8 mouse cellular contexts compared by ENCODE assay signal in genomic region chr7:27673575-27674131, GRCm38 (mm10). TPM values are rescaled to one million over a fixed set of nuclear protein-coding genes. Genes with fewer than 3 reads are reported as not detected.
DNase-seq lines count a peak whose midpoint lies in the region; ATAC-seq and TF ChIP-seq lines count a peak whose summit lies in the region.

No protein-coding gene starts in this region.

- H3K27ac ChIP-seq in embryonic facial prominence, embryonic 13.5 days, result no peak overlapping the region
- peak overlapping the region; percentile 87; the same call in 1 of the 2 replicates for H3K27ac ChIP-seq in hindbrain, embryonic 14.5 days
- no peak overlapping the region for H3K27ac ChIP-seq in liver, postnatal 0 days (ENCODE audit: low read depth)
- H3K27ac ChIP-seq in stomach, embryonic 16.5 days (ENCODE audit: low read length), result no peak overlapping the region; the same call in 1 of the 2 replicates

- H3K27me3 ChIP-seq in E14TG2a.4 (ENCODE audit: insufficient read depth, low read length), result peaks cover 15% of the 10 kb centered on the region
- no peaks in the 10 kb centered on the region for H3K27me3 ChIP-seq in embryonic facial prominence, embryonic 13.5 days
- H3K27me3 ChIP-seq in hindbrain, embryonic 14.5 days (ENCODE audit: control insufficient read depth, insufficient read depth, low read length), result no peaks in the 10 kb centered on the region
- H3K27me3 ChIP-seq in liver, postnatal 0 days (ENCODE audit: insufficient read depth, low read length), result no peaks in the 10 kb centered on the region
- no peaks in the 10 kb centered on the region for H3K27me3 ChIP-seq in stomach, embryonic 16.5 days (ENCODE audit: control insufficient read depth, insufficient read depth, low read length)

- TF ChIP-seq EP300 in liver, postnatal 0 days (IDR thresholded peaks at IDR 0.05; ENCODE audit: low read depth), result no peak

- ATAC-seq in embryonic facial prominence, embryonic 13.5 days (ENCODE audit: insufficient number of reproducible peaks, insufficient read depth, low FRiP score, low TSS enrichment, low read depth), result no peak
- ATAC-seq in hindbrain, embryonic 14.5 days (ENCODE audit: low FRiP score), result 0 out of 2 replicates have a peak, but pooled peaks have one; percentile 19
- ATAC-seq in liver, postnatal 0 days, result no peak
- no peak for ATAC-seq in stomach, embryonic 16.5 days (ENCODE audit: insufficient read depth, low FRiP score)

- H3K36me3 ChIP-seq in E14TG2a.4 (ENCODE audit: insufficient read depth, low read length), result peaks cover 37% of the 10 kb centered on the region
- H3K36me3 ChIP-seq in embryonic facial prominence, embryonic 13.5 days, result peaks cover 24% of the 10 kb centered on the region; the same call in 1 of the 2 replicates
- H3K36me3 ChIP-seq in hindbrain, embryonic 14.5 days (replicated peaks; ENCODE audit: control insufficient read depth, insufficient read depth), result peaks cover 18% of the 10 kb centered on the region
- no peaks in the 10 kb centered on the region for H3K36me3 ChIP-seq in liver, postnatal 0 days (replicated peaks; ENCODE audit: insufficient read depth, low read length)
- H3K36me3 ChIP-seq in stomach, embryonic 16.5 days (ENCODE audit: control insufficient read depth, insufficient read depth, low read length), result no peaks in the 10 kb centered on the region

- no peak for TF ChIP-seq CTCF in E14TG2a.4 (conservative IDR thresholded peaks at IDR 0.05; ENCODE audit: low read length)
- no peak for TF ChIP-seq CTCF in liver, postnatal 0 days (IDR thresholded peaks at IDR 0.05; ENCODE audit: low read depth)

- peak overlapping the region; percentile 90 for H3K4me3 ChIP-seq in E14TG2a.4 (replicated peaks; ENCODE audit: low read length)
- peak overlapping the region; percentile 93 for H3K4me3 ChIP-seq in embryonic facial prominence, embryonic 13.5 days
- peak overlapping the region; percentile 93 for H3K4me3 ChIP-seq in hindbrain, embryonic 14.5 days (replicated peaks; ENCODE audit: low read length)
- peak overlapping the region; percentile 86 for H3K4me3 ChIP-seq in liver, postnatal 0 days (ENCODE audit: low read depth, low read length)
- H3K4me3 ChIP-seq in stomach, embryonic 16.5 days (replicated peaks; ENCODE audit: low read length), result peak overlapping the region; percentile 74

- H3K4me2 ChIP-seq in embryonic facial prominence, embryonic 13.5 days, result peak overlapping the region; percentile 95
- peak overlapping the region; percentile 86 for H3K4me2 ChIP-seq in hindbrain, embryonic 14.5 days (replicated peaks)
- peak overlapping the region; percentile 100 for H3K4me2 ChIP-seq in liver, postnatal 0 days (ENCODE audit: low read depth, low read length)
- peak overlapping the region; percentile 94 for H3K4me2 ChIP-seq in stomach, embryonic 16.5 days (ENCODE audit: low read depth, low read length)

- H3K9ac ChIP-seq in embryonic facial prominence, embryonic 13.5 days, result peak overlapping the region; percentile 90
- H3K9ac ChIP-seq in hindbrain, embryonic 14.5 days, result peak overlapping the region; percentile 95
- peak overlapping the region; percentile 76 for H3K9ac ChIP-seq in liver, postnatal 0 days (replicated peaks)
- H3K9ac ChIP-seq in stomach, embryonic 16.5 days (ENCODE audit: low read length), result peak overlapping the region; percentile 87

- peaks cover 35% of the 10 kb centered on the region for H3K4me1 ChIP-seq in E14TG2a.4 (replicated peaks; ENCODE audit: low read depth, low read length)
- peaks cover 26% of the 10 kb centered on the region for H3K4me1 ChIP-seq in embryonic facial prominence, embryonic 13.5 days
- H3K4me1 ChIP-seq in hindbrain, embryonic 14.5 days (replicated peaks; ENCODE audit: control insufficient read depth, insufficient read depth, low read length), result peaks cover 29% of the 10 kb centered on the region
- H3K4me1 ChIP-seq in liver, postnatal 0 days (ENCODE audit: insufficient read depth), result peaks cover 12% of the 10 kb centered on the region
- H3K4me1 ChIP-seq in stomach, embryonic 16.5 days (ENCODE audit: control insufficient read depth, insufficient read depth, low read length), result peaks cover 16% of the 10 kb centered on the region

- DNase-seq in embryo, embryonic 11 days, result peak; percentile 42
- DNase-seq in embryo, embryonic 9.5 days (ENCODE audit: extremely low spot score), result no peak
- DNase-seq in hindbrain, embryonic 14.5 days (ENCODE audit: low spot score), result no peak
- DNase-seq in liver, postnatal 0 days, result no peak
- no peak for DNase-seq in ovary, postnatal 10 days (ENCODE audit: low spot score)

- WGBS in embryonic facial prominence, embryonic 13.5 days, result 1% methylated on average over 51 of the region's 52 CpGs
- WGBS in hindbrain, embryonic 14.5 days, result 2% methylated on average over 50 of the region's 52 CpGs
- under 1% methylated on average over 31 of the region's 52 CpGs for WGBS in liver, postnatal 0 days (ENCODE audit: insufficient replicate concordance)
- 1% methylated on average over 51 of the region's 52 CpGs for WGBS in stomach, embryonic 16.5 days

- H3K9me3 ChIP-seq in E14TG2a.4 (ENCODE audit: low read length), result no peaks in the 10 kb centered on the region
- H3K9me3 ChIP-seq in embryonic facial prominence, embryonic 13.5 days, result no peaks in the 10 kb centered on the region
- no peaks in the 10 kb centered on the region for H3K9me3 ChIP-seq in hindbrain, embryonic 14.5 days (ENCODE audit: control insufficient read depth, low read length)
- H3K9me3 ChIP-seq in liver, postnatal 0 days (ENCODE audit: low read length), result no peaks in the 10 kb centered on the region
- no peaks in the 10 kb centered on the region for H3K9me3 ChIP-seq in stomach, embryonic 16.5 days (replicated peaks; ENCODE audit: control insufficient read depth, low read length)

RNA-seq across cellular contexts. Expression of gene Map3k10, which starts 0.7 kb away (rescaled TPM):
- 9.3 and 13.0 TPM in 2 replicates for polyA plus RNA-seq in embryonic facial prominence, embryonic 13.5 days (2015; fragmentation: Nextera tagmentation; extraction: Ambion mirVana)
- polyA plus RNA-seq in hindbrain, embryonic 14.5 days (2014; fragmentation: Nextera tagmentation; extraction: Ambion mirVana), result 23.5 and 27.2 TPM in 2 replicates
- polyA plus RNA-seq in liver, postnatal 0 days (2015; fragmentation: Nextera tagmentation; extraction: Ambion mirVana), result 1.7 and 2.2 TPM in 2 replicates
- 2.7 and 4.1 TPM in 2 replicates for polyA plus RNA-seq in stomach, embryonic 16.5 days (2015; fragmentation: Nextera tagmentation; extraction: Ambion mirVana)

RNA-seq across cellular contexts. Expression of gene Zfp607b, which starts 15.5 kb away (rescaled TPM):
- polyA plus RNA-seq in embryonic facial prominence, embryonic 13.5 days (2015; fragmentation: Nextera tagmentation; extraction: Ambion mirVana), result 5.3 TPM in 2 replicates
- 11.8 and 12.5 TPM in 2 replicates for polyA plus RNA-seq in hindbrain, embryonic 14.5 days (2014; fragmentation: Nextera tagmentation; extraction: Ambion mirVana)
- 0.46 and 0.78 TPM in 2 replicates for polyA plus RNA-seq in liver, postnatal 0 days (2015; fragmentation: Nextera tagmentation; extraction: Ambion mirVana)
- 2.5 and 4.1 TPM in 2 replicates for polyA plus RNA-seq in stomach, embryonic 16.5 days (2015; fragmentation: Nextera tagmentation; extraction: Ambion mirVana)

RNA-seq across cellular contexts. Expression of gene Ttc9b, which starts 19.9 kb away (rescaled TPM):
- 1.1 TPM in 2 replicates for polyA plus RNA-seq in embryonic facial prominence, embryonic 13.5 days (2015; fragmentation: Nextera tagmentation; extraction: Ambion mirVana)
- polyA plus RNA-seq in hindbrain, embryonic 14.5 days (2014; fragmentation: Nextera tagmentation; extraction: Ambion mirVana), result 98.6 and 100 TPM in 2 replicates
- polyA plus RNA-seq in liver, postnatal 0 days (2015; fragmentation: Nextera tagmentation; extraction: Ambion mirVana), result not detected in 2 replicates
- 0.94 and 1.3 TPM in 2 replicates for polyA plus RNA-seq in stomach, embryonic 16.5 days (2015; fragmentation: Nextera tagmentation; extraction: Ambion mirVana)

RNA-seq across cellular contexts. Expression of gene Zfp60, which starts 57.5 kb away (rescaled TPM):
- 47.9 and 49.9 TPM in 2 replicates for polyA plus RNA-seq in embryonic facial prominence, embryonic 13.5 days (2015; fragmentation: Nextera tagmentation; extraction: Ambion mirVana)
- polyA plus RNA-seq in hindbrain, embryonic 14.5 days (2014; fragmentation: Nextera tagmentation; extraction: Ambion mirVana), result 92.5 and 99.3 TPM in 2 replicates
- 3.2 and 3.9 TPM in 2 replicates for polyA plus RNA-seq in liver, postnatal 0 days (2015; fragmentation: Nextera tagmentation; extraction: Ambion mirVana)
- polyA plus RNA-seq in stomach, embryonic 16.5 days (2015; fragmentation: Nextera tagmentation; extraction: Ambion mirVana), result 27.8 and 28.2 TPM in 2 replicates

Comparison
In these comparisons a context has a peak if more than half of its experiments do, and no peak if none do; other contexts are left out.
1. RNA of gene Ttc9b, which starts 19.9 kb away (polyA plus RNA-seq): 98.6 to 100 TPM in hindbrain, embryonic 14.5 days; 1.1 TPM in embryonic facial prominence, embryonic 13.5 days, 0.94 to 1.3 TPM in stomach, embryonic 16.5 days and not detected in liver, postnatal 0 days; every median in the first group is over 10 times any median in the second.
2. Peak in every context shown above with its lines, with median percentiles within 50 percentile points of each other: H3K4me3 ChIP-seq, H3K4me2 ChIP-seq and H3K9ac ChIP-seq.